In the genomic region with DNA sequence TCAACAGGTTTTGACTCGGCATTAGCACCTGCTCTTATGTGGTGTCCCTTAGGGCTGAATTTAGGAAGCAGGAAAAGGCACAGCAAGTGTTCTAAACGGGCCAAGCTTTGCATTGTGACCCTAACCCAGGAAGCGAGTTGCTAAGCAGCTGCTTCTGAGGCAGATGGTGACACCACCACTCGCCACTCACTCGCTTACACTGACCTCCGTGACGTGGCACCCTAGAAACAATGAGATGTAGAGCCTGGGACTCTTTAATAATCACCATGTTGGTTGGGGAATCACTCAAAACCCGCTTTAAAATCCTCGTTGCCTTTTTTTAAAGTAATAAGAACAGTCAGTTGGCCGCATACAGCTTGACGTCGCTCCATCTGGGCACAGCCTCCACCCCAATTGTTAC, we compare ENCODE assay signal across 18 mouse cellular contexts.
"Had no signal": no experiment of that assay in that cellular context is flagged by ENCODE, and none has a peak within 500 bp of the region (broad histone marks: within the 10 kb centered on the region; RNA-seq: fewer than 3 reads in every experiment).

No protein-coding gene starts in this region.

- ATAC-seq: liver, postnatal 0 days; lung, postnatal 0 days; midbrain, embryonic 16.5 days had no signal

- DNase-seq: liver, postnatal 0 days; lung, adult 2 months; lung, postnatal 14 days; lung, postnatal 36 days; midbrain, embryonic 14.5 days; right cerebral cortex, postnatal 14 days; thymus, adult 2 months; thymus, postnatal 25 days; thymus, postnatal 4 days had no signal

- H3K4me2 ChIP-seq: lung, embryonic 15.5 days; midbrain, embryonic 12.5 days; neural tube, embryonic 12.5 days; stomach, embryonic 15.5 days had no signal

- H3K27me3 ChIP-seq: lung, embryonic 15.5 days; megakaryocyte, embryonic 14.5 days; midbrain, embryonic 12.5 days; neural tube, embryonic 12.5 days; stomach, embryonic 15.5 days had no signal

- H3K4me3 ChIP-seq: lung, embryonic 15.5 days; megakaryocyte, embryonic 14.5 days; midbrain, embryonic 12.5 days; neural tube, embryonic 12.5 days; stomach, embryonic 15.5 days had no signal

- H3K9ac ChIP-seq: liver, postnatal 0 days; lung, embryonic 15.5 days; midbrain, embryonic 12.5 days; neural tube, embryonic 12.5 days; stomach, embryonic 15.5 days had no signal

- H3K27ac ChIP-seq: lung, embryonic 15.5 days; macrophage; midbrain, embryonic 12.5 days; neural tube, embryonic 12.5 days; stomach, embryonic 15.5 days; stomach, postnatal 0 days had no signal

- H3K4me1 ChIP-seq: lung, embryonic 15.5 days; midbrain, embryonic 12.5 days; neural tube, embryonic 12.5 days; stomach, embryonic 15.5 days had no signal

- H3K9me3 ChIP-seq: lung, embryonic 15.5 days; megakaryocyte, embryonic 14.5 days; midbrain, embryonic 12.5 days; neural tube, embryonic 12.5 days; stomach, embryonic 15.5 days had no signal
